10 mouse cellular contexts compared by ENCODE assay signal in the genomic region with DNA sequence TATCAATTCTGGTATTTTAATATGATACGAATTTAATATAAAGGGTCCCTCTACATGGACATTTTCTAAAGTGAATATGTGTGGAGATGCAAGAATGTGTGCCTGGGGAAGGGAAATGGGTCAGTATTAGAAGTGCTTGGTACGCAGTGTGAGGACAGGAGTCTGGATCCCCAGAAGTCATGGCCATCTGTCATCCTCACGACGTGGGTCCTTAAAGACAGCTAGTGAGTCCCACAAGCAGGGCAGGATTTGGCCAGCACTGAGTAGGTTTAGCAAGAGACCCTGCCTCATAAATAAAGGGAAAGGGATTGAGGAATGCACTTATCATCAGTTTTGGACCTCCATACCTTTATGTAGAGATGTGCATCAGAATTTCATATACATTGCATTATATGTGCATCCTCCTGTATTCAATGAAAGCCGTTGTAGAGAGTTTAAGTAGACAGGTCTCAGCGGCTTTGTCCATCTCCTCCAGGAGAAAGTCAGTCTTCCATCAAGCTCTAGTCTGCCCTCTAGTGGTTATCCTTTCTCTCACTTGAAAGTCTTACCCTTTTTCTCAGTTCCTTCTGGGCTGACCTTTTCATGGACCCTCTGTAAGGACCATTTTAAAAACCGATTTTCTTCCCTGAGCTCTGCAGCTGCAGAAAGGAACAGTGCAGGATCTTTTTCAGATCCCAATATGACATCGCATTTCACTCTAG.
DNase-seq lines count a peak whose midpoint lies in the region; ATAC-seq and TF ChIP-seq lines count a peak whose summit lies in the region.
"Had no signal": no experiment of that assay in that cellular context is flagged by ENCODE, and none has a peak within 500 bp of the region (broad histone marks: within the 10 kb centered on the region; RNA-seq: fewer than 3 reads in every experiment).

No protein-coding gene starts in this region.

- H3K4me3 ChIP-seq in gastrocnemius, adult 2 months: no peak overlapping the region
- no peak overlapping the region for H3K4me3 ChIP-seq in limb, embryonic 14.5 days (replicated peaks; ENCODE audit: low read length)
- H3K4me3 ChIP-seq in limb, embryonic 10.5 days: no peak overlapping the region

- H3K9ac ChIP-seq in limb, embryonic 14.5 days (ENCODE audit: low read depth, low read length, severe bottlenecking): no peak overlapping the region

- intact Hi-C loops in gastrocnemius, adult 2 months (cut with DNase I): no loop called here
- intact Hi-C loops in left cerebral cortex, postnatal 4 days (cut with DNase I): no loop called here

- H3K36me3 ChIP-seq in limb, embryonic 14.5 days (ENCODE audit: control insufficient read depth, insufficient read depth, low read length): no peaks in the 10 kb centered on the region
- H3K36me3 ChIP-seq in limb, embryonic 10.5 days: no peaks in the 10 kb centered on the region

- H3K4me1 ChIP-seq in limb, embryonic 14.5 days (ENCODE audit: control insufficient read depth, insufficient read depth, low read length): no peaks in the 10 kb centered on the region
- H3K4me1 ChIP-seq in limb, embryonic 10.5 days: no peaks in the 10 kb centered on the region

- no peak overlapping the region for H3K4me2 ChIP-seq in limb, embryonic 14.5 days (replicated peaks; ENCODE audit: low read depth, low read length, severe bottlenecking)

- in situ Hi-C loops in Patski (cut with MboI; ENCODE audit: low pct_unique_long_range_greater_than_20kb): no loop called here

- no peak for TF ChIP-seq POLR2A in limb, embryonic 14.5 days (IDR thresholded peaks at IDR 0.05; ENCODE audit: borderline replicate concordance, extremely low read depth, insufficient read depth, insufficient read length)

- H3K27me3 ChIP-seq in limb, embryonic 14.5 days (ENCODE audit: control insufficient read depth, insufficient read depth, low read length): no peaks in the 10 kb centered on the region
- H3K27me3 ChIP-seq in limb, embryonic 10.5 days (ENCODE audit: low read depth, poor library complexity, severe bottlenecking): no peaks in the 10 kb centered on the region
- peaks cover 24% of the 10 kb centered on the region for H3K27me3 ChIP-seq in Patski

- CTCF ChIA-PET in Patski (lab: Charles Lee): no interaction called here

- no peak for DNase-seq in gastrocnemius, adult 2 months
- DNase-seq in gastrocnemius, postnatal 25 days: no peak
- DNase-seq in limb, embryonic 14.5 days (ENCODE audit: low spot score): peak; percentile 87
- no peak for DNase-seq in limb, embryonic 10.5 days (ENCODE audit: low spot score)
- no peak for DNase-seq in Patski (ENCODE audit: low read depth, low spot score)
- peak; percentile 8 for DNase-seq in left cerebral cortex, postnatal 4 days
- DNase-seq in frontal cortex, postnatal 14 days (ENCODE audit: low spot score in 2 of 2): no peak
- DNase-seq: kidney, postnatal 4 days; right cerebral cortex, postnatal 25 days had no signal

- POLR2A ChIA-PET in Patski (lab: Charles Lee): no interaction called here

- TF ChIP-seq CTCF in gastrocnemius, adult 2 months (IDR thresholded peaks at IDR 0.05): peak; percentile 60
- peak; percentile 18 for TF ChIP-seq CTCF in Patski (IDR thresholded peaks at IDR 0.05)

- no peaks in the 10 kb centered on the region for H3K9me3 ChIP-seq in limb, embryonic 14.5 days (ENCODE audit: control insufficient read depth, low read length)
- H3K9me3 ChIP-seq in limb, embryonic 10.5 days (replicated peaks): no peaks in the 10 kb centered on the region

- ATAC-seq in limb, embryonic 14.5 days (ENCODE audit: low FRiP score, low read depth): no peak
- no peak for ATAC-seq in Patski
- no peak for ATAC-seq in megakaryocyte-erythroid progenitor cell, adult 5-6 weeks (replicated peaks; ENCODE audit: low FRiP score, low TSS enrichment, poor library complexity, severe bottlenecking)

- no peak overlapping the region for H3K27ac ChIP-seq in gastrocnemius, adult 2 months
- H3K27ac ChIP-seq in limb, embryonic 14.5 days (replicated peaks; ENCODE audit: low read depth, low read length): no peak overlapping the region
- no peak overlapping the region for H3K27ac ChIP-seq in limb, embryonic 10.5 days

- WGBS in limb, embryonic 14.5 days: 52% methylated on average over 8 of the region's 8 CpGs
- WGBS in limb, embryonic 10.5 days: 53% methylated on average over 8 of the region's 8 CpGs

Comparison
In these comparisons a context has a peak if more than half of its experiments do, and no peak if none do; other contexts are left out.
1. DNase-seq: peak in limb, embryonic 14.5 days (single experiment) and left cerebral cortex, postnatal 4 days (single experiment); none in gastrocnemius, adult 2 months (single experiment), gastrocnemius, postnatal 25 days (single experiment), limb, embryonic 10.5 days (single experiment), Patski (single experiment) and frontal cortex, postnatal 14 days (0 of 2).